Mouse (Mus musculus) E14TG2a.4 (cell line): ENCODE results near the gene Pdgfd.

Source experiments
- CTCF ChIP-seq: conservative IDR thresholded peaks from 2 replicates; pipeline ENCODE4 v1.5.1; 2014; ENCODE audit warnings: low read length
- NANOG ChIP-seq: IDR thresholded peaks from 2 replicates; pipeline ENCODE4 v1.6.1; 2014; ENCODE audit warnings: borderline replicate concordance, low read length, mixed read lengths
- POU5F1 ChIP-seq: IDR thresholded peaks from 2 replicates; pipeline ENCODE4 v1.6.1; 2014; ENCODE audit warnings: low read length, borderline replicate concordance

GRCm38 (mm10) chr9:6286770-6287169, 118.4 kb downstream of the Pdgfd start:
- TF ChIP-seq CTCF (no peak), NANOG (peak; percentile 36; the same call in 1 of the 2 replicates), POU5F1 (no peak)
